Mouse (Mus musculus) embryonic facial prominence, embryonic 13.5 days (tissue): ENCODE data around the gene Plpp3. TPM values are rescaled to one million over a fixed set of nuclear protein-coding genes. Genes with fewer than 3 reads are reported as not detected.

Source experiments
- ATAC-seq: fragments of 200-750 bp; cut with Nextera tagmentation; 2 replicates; pipeline ENCODE4 v1.8.0; 2017; ENCODE audit warnings: low read depth; ENCODE audit not compliant: insufficient number of reproducible peaks, insufficient read depth, low FRiP score, low TSS enrichment
- H3K27ac ChIP-seq: fragments of 300-500 bp; sonication (generic); 2 replicates; pipeline ENCODE4 v1.5.1; 2015; ENCODE audit warnings: moderate library complexity, mild to moderate bottlenecking, inconsistent platforms
- H3K27me3 ChIP-seq: fragments of 300-500 bp; sonication (generic); 2 replicates; pipeline ENCODE4 v1.6.1; 2015; ENCODE audit warnings: mild to moderate bottlenecking, inconsistent platforms
- H3K36me3 ChIP-seq: fragments of 300-500 bp; sonication (generic); 2 replicates; pipeline ENCODE4 v1.6.1; 2015; ENCODE audit warnings: mild to moderate bottlenecking, inconsistent platforms
- H3K4me1 ChIP-seq: fragments of 300-500 bp; sonication (generic); 2 replicates; pipeline ENCODE4 v1.6.1; 2015; ENCODE audit warnings: inconsistent platforms
- H3K4me2 ChIP-seq: fragments of 300-500 bp; sonication (generic); 2 replicates; pipeline ENCODE4 v1.6.1; 2015; ENCODE audit warnings: moderate library complexity, mild to moderate bottlenecking, inconsistent platforms
- H3K4me3 ChIP-seq: fragments of 300-500 bp; sonication (generic); 2 replicates; pipeline ENCODE4 v1.5.1; 2015; ENCODE audit warnings: mild to moderate bottlenecking, inconsistent platforms
- H3K9ac ChIP-seq: fragments of 300-500 bp; sonication (generic); 2 replicates; pipeline ENCODE4 v1.6.1; 2015; ENCODE audit warnings: mild to moderate bottlenecking, inconsistent platforms
- H3K9me3 ChIP-seq: fragments of 300-500 bp; sonication (generic); 2 replicates; pipeline ENCODE4 v1.6.1; 2016; ENCODE audit warnings: inconsistent platforms
- WGBS: fragments of 180-500 bp; shearing (Covaris S2); methylation state at CpG from one replicate; pipeline ENCODE4 v1.1.7; 2015; ENCODE audit warnings: mixed read lengths; 5-methylcytosine and 5-hydroxymethylcytosine counted together
- polyA plus RNA-seq: library from polyadenylated mRNA; unstranded; fragments of >200 nt; fragmentation: Nextera tagmentation; extraction: Ambion mirVana; gene quantifications from 2 replicates; pipeline ENCODE4 v1.2.1, GENCODE M21; 2015

Plpp3 gene
- polyA plus RNA-seq, 1 experiment from 2014 or later: 150 TPM

GRCm38 (mm10) chr4:105281751-105282231 is 124.6 kb downstream of the Plpp3 start:
- no peaks in the 10 kb centered on the region for H3K27me3 ChIP-seq
- no peak for ATAC-seq
- no peak overlapping the region for H3K27ac ChIP-seq
- WGBS: 37% methylated on average over 7 of the region's 7 CpGs
- H3K9ac ChIP-seq: no peak overlapping the region
- H3K9me3 ChIP-seq: no peaks in the 10 kb centered on the region
- peaks cover 20% of the 10 kb centered on the region for H3K4me1 ChIP-seq
- no peak overlapping the region for H3K4me3 ChIP-seq
- no peak overlapping the region for H3K4me2 ChIP-seq
- H3K36me3 ChIP-seq: no peaks in the 10 kb centered on the region

Other genes with a start within 250 kb of the Plpp3 start
- gene Fyb2, start 243.9 kb upstream of the Plpp3 start, polyA plus RNA-seq: 0.21 and 0.29 TPM in 2 replicates
- 1.5 and 1.7 TPM in 2 replicates for gene Prkaa2, start 47.5 kb upstream of the Plpp3 start, polyA plus RNA-seq